Mouse (Mus musculus) cerebellum, postnatal 4 days (tissue): Measurements from ENCODE around the gene Clip4.

Source experiments
- DNase-seq, 2 experiments: peaks; one replicate each; pipeline ENCODE4 v3.0.0; 2022; ENCODE audit warnings: low spot score in 2 of 2, mixed read lengths in 1 of 2

Clip4 gene

GRCm38 (mm10) chr17:71871981-71872380 lies 103.7 kb downstream of the Clip4 start:
- no peak for DNase-seq

DNA sequence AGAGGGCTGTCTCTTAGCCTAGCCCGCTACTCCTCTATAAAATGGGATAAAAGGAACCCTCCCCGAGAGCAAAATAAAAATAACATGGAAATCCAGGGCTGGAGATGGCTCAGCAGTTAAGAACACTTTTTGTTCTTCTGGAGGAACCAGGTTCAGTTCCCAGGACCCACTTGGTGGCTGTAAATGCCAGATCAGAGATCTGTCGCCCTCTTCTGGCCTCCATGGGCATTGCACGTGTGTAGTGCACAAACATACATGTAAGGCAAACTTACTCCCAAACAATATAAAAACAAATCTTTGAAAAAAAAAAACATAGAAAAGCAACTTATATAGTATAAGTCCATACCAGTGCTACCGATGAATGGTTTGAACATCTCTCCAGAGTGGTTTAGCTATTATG lies 104.7 kb downstream of the Clip4 start:
- peak in 1 of 2 experiments; percentile 35 for DNase-seq

- peak in 1 of 2 experiments; percentile 40 for DNase-seq
These were observed 105.8 kb downstream of the Clip4 start for GRCm38 (mm10) chr17:71874077-71874476.

- no peak for DNase-seq
These were observed 106.5 kb downstream of the Clip4 start for GRCm38 (mm10) chr17:71874795-71875194.

GRCm38 (mm10) chr17:71875492-71875891 lies 107.2 kb downstream of the Clip4 start:
- no peak for DNase-seq

DNA sequence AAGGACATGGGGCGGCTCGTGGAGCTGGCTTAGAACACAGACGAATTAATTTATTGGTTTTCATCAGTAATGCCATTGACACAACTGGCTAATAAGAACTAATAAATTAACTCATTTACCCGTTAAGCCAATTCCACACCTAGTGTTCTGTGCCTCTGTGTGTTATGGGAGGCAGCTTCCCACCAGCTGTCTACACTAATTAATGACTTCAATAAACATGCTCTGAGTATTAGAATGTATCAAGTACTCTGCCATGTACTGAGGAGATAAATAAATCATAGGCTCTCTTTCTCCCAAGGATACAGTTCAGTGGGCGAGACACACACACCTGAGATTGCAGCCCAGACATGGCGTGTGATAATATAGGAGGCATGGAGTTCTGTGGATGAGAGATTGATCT lies 113.1 kb downstream of the Clip4 start:
- DNase-seq = no peak

- peak in 1 of 2 experiments; percentile 21 for DNase-seq
These were observed 140.8 kb downstream of the Clip4 start for GRCm38 (mm10) chr17:71909107-71909506.

GRCm38 (mm10) chr17:71913188-71913587 lies 144.9 kb downstream of the Clip4 start:
- no peak for DNase-seq
